Mouse (Mus musculus): Measurements from ENCODE around the gene Dhrs1. TPM values are rescaled to one million over a fixed set of nuclear protein-coding genes. Genes with fewer than 3 reads are reported as not detected.

The Dhrs1 gene
- total RNA-seq, 1 experiment from 2014 or later, result 25.3 TPM

DNA sequence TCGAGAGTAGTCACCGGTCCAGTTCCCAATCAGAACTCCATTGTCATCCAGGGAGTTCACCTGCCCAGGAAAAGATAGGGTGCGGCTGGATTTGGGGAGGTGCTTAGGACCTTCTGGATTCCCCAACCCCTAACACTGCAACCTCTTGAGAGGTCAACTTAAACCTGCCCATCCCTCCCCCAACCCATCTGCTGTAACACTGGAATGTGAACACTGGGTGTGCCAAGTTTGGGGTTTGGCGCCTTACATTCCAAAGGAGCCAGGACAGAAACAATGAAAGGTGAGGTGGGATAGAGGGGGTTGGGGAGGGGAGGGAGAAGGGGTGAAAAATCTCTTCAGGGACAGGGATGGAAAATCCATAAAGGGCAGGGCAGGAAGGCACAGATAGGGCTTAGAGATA is 36.0 kb downstream of the Dhrs1 start:
- no peak for ATAC-seq (replicated peaks in 1 of 2; ENCODE audit: insufficient read depth in 1 of 2, low FRiP score in 2 of 2, low TSS enrichment in 1 of 2, low read depth in 1 of 2, poor library complexity in 2 of 2, severe bottlenecking in 2 of 2)

- ATAC-seq (replicated peaks in 1 of 2; ENCODE audit: insufficient read depth in 1 of 2, low FRiP score in 2 of 2, low TSS enrichment in 1 of 2, low read depth in 1 of 2, poor library complexity in 2 of 2, severe bottlenecking in 2 of 2), result no peak
Measured at GRCm38 (mm10) chr14:55707397-55707796, 38.1 kb downstream of the Dhrs1 start.

GRCm38 (mm10) chr14:55706051-55706600 is 39.4 kb downstream of the Dhrs1 start:
- no peak for ATAC-seq (replicated peaks in 1 of 2; ENCODE audit: insufficient read depth in 1 of 2, low FRiP score in 2 of 2, low TSS enrichment in 1 of 2, low read depth in 1 of 2, poor library complexity in 2 of 2, severe bottlenecking in 2 of 2)

DNA sequence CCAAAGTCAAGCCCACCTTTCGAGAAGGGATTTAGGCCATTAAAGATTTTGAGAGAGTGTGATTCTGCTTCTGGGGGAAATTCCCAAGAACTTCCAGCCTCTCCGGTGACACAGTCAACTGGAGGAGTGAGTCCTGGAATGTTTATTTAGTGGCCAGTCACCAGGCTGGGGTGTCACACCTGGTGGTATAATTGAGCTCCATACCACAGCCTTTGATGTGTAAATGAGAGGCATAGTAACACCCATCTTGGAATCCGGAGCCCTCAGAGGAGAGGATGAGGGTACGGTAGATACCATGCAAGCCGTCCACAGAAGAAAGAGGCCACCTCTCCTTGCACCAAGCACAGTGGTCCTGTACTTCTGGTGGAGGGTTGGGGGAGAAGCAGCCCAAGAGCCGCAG is 42.7 kb downstream of the Dhrs1 start:
- ATAC-seq (replicated peaks in 1 of 2; ENCODE audit: insufficient read depth in 1 of 2, low FRiP score in 2 of 2, low TSS enrichment in 1 of 2, low read depth in 1 of 2, poor library complexity in 2 of 2, severe bottlenecking in 2 of 2), result no peak

DNA sequence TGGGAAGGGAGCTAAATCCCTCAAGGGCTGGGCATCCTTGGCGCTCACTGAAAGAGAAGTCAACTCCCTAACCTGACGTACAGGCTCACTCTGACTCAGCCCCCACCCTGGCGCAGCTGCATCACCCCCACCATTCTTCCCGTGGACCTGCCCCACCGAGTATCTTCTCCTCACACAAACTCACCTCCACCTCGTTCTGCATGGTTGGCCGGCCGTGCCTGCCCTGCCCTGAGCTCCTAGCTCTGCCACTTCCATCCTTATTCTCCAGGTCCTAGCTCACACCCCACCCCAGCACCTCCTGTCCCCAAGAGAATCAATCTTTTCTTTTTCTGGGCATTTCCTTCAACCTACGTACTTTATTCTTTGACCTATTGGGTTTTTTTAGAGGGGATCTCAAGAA is 44.4 kb downstream of the Dhrs1 start:
- no peak for ATAC-seq (replicated peaks in 1 of 2; ENCODE audit: insufficient read depth in 1 of 2, low FRiP score in 2 of 2, low TSS enrichment in 1 of 2, low read depth in 1 of 2, poor library complexity in 2 of 2, severe bottlenecking in 2 of 2)

DNA sequence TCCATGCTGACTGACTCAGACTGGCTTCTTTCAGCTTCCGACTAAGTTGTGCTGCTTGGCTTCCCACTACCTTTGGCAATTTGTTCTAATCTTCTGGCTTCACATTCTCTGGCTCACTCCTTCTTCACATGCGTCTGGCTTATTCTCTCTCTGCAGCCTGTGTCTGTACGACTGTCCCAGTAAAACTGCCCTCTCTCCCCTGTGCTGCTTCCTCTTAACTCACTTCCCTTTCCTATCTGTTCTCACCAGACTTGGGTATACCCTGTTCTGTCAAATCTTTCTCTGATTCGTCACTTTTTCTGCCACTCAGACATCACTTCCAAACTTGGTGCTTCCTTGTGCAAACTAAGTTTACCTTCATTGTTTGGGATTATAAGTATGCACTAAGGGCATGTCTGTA is 48.3 kb downstream of the Dhrs1 start:
- ATAC-seq (replicated peaks in 1 of 2; ENCODE audit: insufficient read depth in 1 of 2, low FRiP score in 2 of 2, low TSS enrichment in 1 of 2, low read depth in 1 of 2, poor library complexity in 2 of 2, severe bottlenecking in 2 of 2), result no peak

DNA sequence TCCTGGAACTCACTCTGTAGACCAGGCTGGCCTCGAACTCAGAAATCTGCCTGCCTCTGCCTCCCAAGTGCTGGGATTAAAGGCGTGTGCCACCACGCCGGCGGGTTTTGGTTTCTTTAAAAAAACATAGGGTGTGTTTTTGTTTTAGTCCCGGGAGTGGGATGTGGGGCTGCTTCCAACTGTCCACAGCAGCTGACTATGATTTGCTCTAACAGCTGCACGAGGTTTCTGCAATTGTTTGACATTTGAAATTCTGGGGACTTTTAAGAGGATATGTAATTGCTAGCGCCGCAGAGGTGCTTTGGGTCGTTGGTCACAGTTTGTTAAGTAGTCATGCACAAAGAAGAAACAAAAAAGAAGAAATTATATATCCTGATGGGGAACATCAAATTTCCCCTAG is 56.1 kb downstream of the Dhrs1 start:
- ATAC-seq (replicated peaks in 1 of 2; ENCODE audit: insufficient read depth in 1 of 2, low FRiP score in 2 of 2, low TSS enrichment in 1 of 2, low read depth in 1 of 2, poor library complexity in 2 of 2, severe bottlenecking in 2 of 2), result no peak

Other genes starting within 250 kb of the Dhrs1 start
- gene Cpne6, start 235.2 kb downstream of the Dhrs1 start, total RNA-seq (2017), result not detected in 2 replicates
- gene Nrl, start 220.7 kb downstream of the Dhrs1 start, total RNA-seq (2017), result not detected in 2 replicates
- gene Pck2, start 205.4 kb downstream of the Dhrs1 start, total RNA-seq (2017), result 50.8 and 58.0 TPM in 2 replicates
- gene Dcaf11, start 185.7 kb downstream of the Dhrs1 start, total RNA-seq (2017), result 47.6 and 53.3 TPM in 2 replicates
- gene A730061H03Rik, start 185.3 kb downstream of the Dhrs1 start, total RNA-seq (2017), result 3.4 TPM in 1 of 2 replicates, not detected in the other
- gene Fitm1, start 170.1 kb downstream of the Dhrs1 start, total RNA-seq (2017), result not detected in 2 replicates
- gene Psme1, start 167.6 kb downstream of the Dhrs1 start, total RNA-seq (2017), result 367 and 390 TPM in 2 replicates
- 8.5 and 8.9 TPM in 2 replicates for gene Emc9, start 160.4 kb downstream of the Dhrs1 start, total RNA-seq (2017)
- gene Psme2, start 154.6 kb downstream of the Dhrs1 start, total RNA-seq (2017), result 189 and 244 TPM in 2 replicates
- gene Rnf31, start 154.0 kb downstream of the Dhrs1 start, total RNA-seq (2017), result 11.5 and 19.8 TPM in 2 replicates
- 61.3 and 91.7 TPM in 2 replicates for gene Irf9, start 142.1 kb downstream of the Dhrs1 start, total RNA-seq (2017)
- gene Rec8, start 127.7 kb downstream of the Dhrs1 start, total RNA-seq (2017), result 15.4 and 17.9 TPM in 2 replicates
- gene Ipo4, start 109.7 kb downstream of the Dhrs1 start, total RNA-seq (2017), result 14.3 and 35.2 TPM in 2 replicates
- 1.8 and 8.2 TPM in 2 replicates for gene Gm49378, start 107.8 kb downstream of the Dhrs1 start, total RNA-seq (2017)
- gene Tm9sf1, start 101.9 kb downstream of the Dhrs1 start, total RNA-seq (2017), result 48.5 and 55.1 TPM in 2 replicates
- gene Tssk4, start 95.5 kb downstream of the Dhrs1 start, total RNA-seq (2017), result 0.40 and 0.94 TPM in 2 replicates
- 29.1 and 31.1 TPM in 2 replicates for gene Mdp1, start 85.2 kb downstream of the Dhrs1 start, total RNA-seq (2017)
- 30.7 and 38.3 TPM in 2 replicates for gene Gmpr2, start 73.7 kb downstream of the Dhrs1 start, total RNA-seq (2017)
- 209 and 317 TPM in 2 replicates for gene Nedd8, start 73.6 kb downstream of the Dhrs1 start, total RNA-seq (2017)
- gene Tinf2, start 63.9 kb downstream of the Dhrs1 start, total RNA-seq (2017), result 27.3 and 34.1 TPM in 2 replicates
- gene Tgm1, start 31.8 kb downstream of the Dhrs1 start, total RNA-seq (2017), result 1.3 and 5.8 TPM in 2 replicates
- gene Rabggta, start 23.4 kb downstream of the Dhrs1 start, total RNA-seq (2017), result 17.2 and 17.9 TPM in 2 replicates
- gene Nop9, start within 50 bp of the Dhrs1 start, total RNA-seq (2017), result 16.6 and 20.9 TPM in 2 replicates
- gene Cideb, start 12.8 kb upstream of the Dhrs1 start, total RNA-seq (2017), result not detected in 2 replicates
- gene Ltb4r2, start 15.7 kb upstream of the Dhrs1 start, total RNA-seq (2017), result 0.60 and 0.63 TPM in 2 replicates
- gene Ltb4r1, start 20.3 kb upstream of the Dhrs1 start, total RNA-seq (2017), result 4.0 and 11.2 TPM in 2 replicates
- 1.0 and 2.2 TPM in 2 replicates for gene Adcy4, start 38.4 kb upstream of the Dhrs1 start, total RNA-seq (2017)
- 23.8 and 47.9 TPM in 2 replicates for gene Ripk3, start 43.2 kb upstream of the Dhrs1 start, total RNA-seq (2017)
- gene Nfatc4, start 77.5 kb upstream of the Dhrs1 start, total RNA-seq (2017), result 0.31 and 0.35 TPM in 2 replicates
- gene Nynrin, start 108.3 kb upstream of the Dhrs1 start, total RNA-seq (2017), result 13.0 and 13.1 TPM in 2 replicates
- 0.05 TPM in 1 of 2 replicates, not detected in the other for gene Cbln3, start 138.7 kb upstream of the Dhrs1 start, total RNA-seq (2017)
- 40.6 and 50.5 TPM in 2 replicates for gene Khnyn, start 139.3 kb upstream of the Dhrs1 start, total RNA-seq (2017)
- 10.3 and 27.3 TPM in 2 replicates for gene Sdr39u1, start 154.6 kb upstream of the Dhrs1 start, total RNA-seq (2017)
- 0.88 TPM in 1 of 2 replicates, not detected in the other for gene Cma1, start 199.0 kb upstream of the Dhrs1 start, total RNA-seq (2017)
- gene Cma2, start 205.3 kb upstream of the Dhrs1 start, total RNA-seq (2017), result not detected in 2 replicates